Mouse (Mus musculus): Measurements from ENCODE around the gene Anln. TPM values are rescaled to one million over a fixed set of nuclear protein-coding genes. Genes with fewer than 3 reads are reported as not detected.

Gene Anln
- polyA plus RNA-seq, 1 experiment from 2014 or later = 40.9 TPM

DNA sequence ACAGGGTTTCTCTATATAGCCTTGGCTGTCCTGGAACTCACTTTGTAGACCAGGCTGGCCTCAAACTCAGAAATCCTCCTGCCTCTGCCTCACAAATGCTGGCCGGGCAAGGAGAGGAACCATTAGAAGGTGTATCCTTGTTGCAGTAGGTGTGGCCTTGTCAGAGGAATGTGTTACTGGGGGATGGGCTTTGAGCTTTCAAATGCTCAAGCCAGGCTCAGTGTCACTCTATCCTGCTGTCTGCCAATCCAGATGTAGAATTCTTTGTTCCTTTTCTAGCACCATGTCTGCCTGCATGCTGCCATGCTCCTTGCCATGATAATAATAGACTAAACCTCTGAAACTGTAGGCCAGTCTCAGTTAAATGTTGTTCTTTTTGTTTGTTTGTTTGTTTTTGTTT, 86.8 kb downstream of the Anln start:
- Histone ChIP-seq H3K9ac (ENCODE audit: low read length) (no peak overlapping the region), H3K9me3 (ENCODE audit: control insufficient read depth, low read length) (no peaks in the 10 kb centered on the region; the same call in 1 of the 2 replicates), H3K27me3 (ENCODE audit: control insufficient read depth, insufficient read depth, low read length) (no peaks in the 10 kb centered on the region), H3K4me1 (ENCODE audit: control insufficient read depth, insufficient read depth, low read length) (peaks cover 8% of the 10 kb centered on the region), H3K27ac (ENCODE audit: low read depth, low read length) (no peak overlapping the region), H3K4me2 (no peak overlapping the region), H3K4me3 (ENCODE audit: low read depth, low read length) (no peak overlapping the region), H3K36me3 (ENCODE audit: control insufficient read depth, insufficient read depth, low read length) (peaks cover 34% of the 10 kb centered on the region)
- DNase-seq (ENCODE audit: low spot score, missing footprints) = no peak
- ATAC-seq (ENCODE audit: low FRiP score) = no peak
- WGBS = 91% methylated on average over 1 of the region's 1 CpGs

Other genes with a start within 250 kb of the Anln start
- 63.9 and 66.6 TPM in 2 replicates for gene Pigyl, start 232.3 kb downstream of the Anln start, polyA plus RNA-seq (2014; fragmentation: Nextera tagmentation; extraction: Ambion mirVana)
- 0.17 and 0.23 TPM in 2 replicates for gene Zfp872, start 201.1 kb downstream of the Anln start, polyA plus RNA-seq (2014; fragmentation: Nextera tagmentation; extraction: Ambion mirVana)
- 11.3 and 11.8 TPM in 2 replicates for gene Zfp809, start 163.5 kb downstream of the Anln start, polyA plus RNA-seq (2014; fragmentation: Nextera tagmentation; extraction: Ambion mirVana)
- 6.7 TPM in 2 replicates for gene Zfp599, start 129.3 kb downstream of the Anln start, polyA plus RNA-seq (2014; fragmentation: Nextera tagmentation; extraction: Ambion mirVana)
- gene Zfp810, start 81.5 kb downstream of the Anln start, polyA plus RNA-seq (2014; fragmentation: Nextera tagmentation; extraction: Ambion mirVana) = 25.9 and 27.4 TPM in 2 replicates
- gene 9530077C05Rik, start 22.3 kb upstream of the Anln start, polyA plus RNA-seq (2014; fragmentation: Nextera tagmentation; extraction: Ambion mirVana) = 11.1 and 13.6 TPM in 2 replicates
- gene Gm17545, start 65.1 kb upstream of the Anln start, polyA plus RNA-seq (2014; fragmentation: Nextera tagmentation; extraction: Ambion mirVana) = not detected in 2 replicates
- 50.6 and 54.2 TPM in 2 replicates for gene Rp9, start 80.6 kb upstream of the Anln start, polyA plus RNA-seq (2014; fragmentation: Nextera tagmentation; extraction: Ambion mirVana)
- gene Bbs9, start 86.5 kb upstream of the Anln start, polyA plus RNA-seq (2014; fragmentation: Nextera tagmentation; extraction: Ambion mirVana) = 17.4 and 21.1 TPM in 2 replicates